Mouse (Mus musculus): ENCODE data around the gene Prkcd. TPM values are rescaled to one million over a fixed set of nuclear protein-coding genes. Genes with fewer than 3 reads are reported as not detected.

Prkcd gene
- polyA plus RNA-seq, 1 experiment from 2014 or later = 36.7 TPM

- 84% methylated on average over 5 of the region's 5 CpGs for WGBS
- peaks cover 67% of the 10 kb centered on the region for H3K36me3 ChIP-seq
Observed at GRCm38 (mm10) chr14:30606817-30607216, 19.2 kb downstream of the Prkcd start.

GRCm38 (mm10) chr14:30597142-30597541 lies 28.9 kb downstream of the Prkcd start:
- no peaks in the 10 kb centered on the region for H3K9me3 ChIP-seq
- H3K9ac ChIP-seq = no peak overlapping the region
- H3K4me2 ChIP-seq = no peak overlapping the region
- no peak for ATAC-seq (ENCODE audit: extremely low read depth, insufficient number of reproducible peaks, low FRiP score, low TSS enrichment)
- no peak overlapping the region for H3K4me3 ChIP-seq
- H3K27me3 ChIP-seq (replicated peaks) = no peaks in the 10 kb centered on the region
- H3K36me3 ChIP-seq = peaks cover 68% of the 10 kb centered on the region
- WGBS = 76% methylated on average over 2 of the region's 2 CpGs
- H3K27ac ChIP-seq (replicated peaks) = no peak overlapping the region
- H3K4me1 ChIP-seq = peaks cover 32% of the 10 kb centered on the region

More at GRCm38 (mm10) chr14:30606817-30607216, 19.2 kb downstream of the Prkcd start:
- no peak overlapping the region for H3K4me2 ChIP-seq
- no peaks in the 10 kb centered on the region for H3K27me3 ChIP-seq (replicated peaks)
- H3K9me3 ChIP-seq = no peaks in the 10 kb centered on the region
- ATAC-seq (ENCODE audit: extremely low read depth, insufficient number of reproducible peaks, low FRiP score, low TSS enrichment) = no peak
- H3K27ac ChIP-seq (replicated peaks) = no peak overlapping the region
- no peak overlapping the region for H3K4me3 ChIP-seq
- H3K4me1 ChIP-seq = peaks cover 14% of the 10 kb centered on the region
- no peak overlapping the region for H3K9ac ChIP-seq

- Histone ChIP-seq H3K4me1 (peaks cover 39% of the 10 kb centered on the region), H3K9me3 (no peaks in the 10 kb centered on the region), H3K9ac (no peak overlapping the region), H3K4me3 (no peak overlapping the region), H3K27me3 (replicated peaks) (no peaks in the 10 kb centered on the region), H3K4me2 (no peak overlapping the region), H3K36me3 (peaks cover 61% of the 10 kb centered on the region), H3K27ac (replicated peaks) (no peak overlapping the region)
- 81% methylated on average over 3 of the region's 3 CpGs for WGBS
- ATAC-seq (ENCODE audit: extremely low read depth, insufficient number of reproducible peaks, low FRiP score, low TSS enrichment) = no peak
Observed at GRCm38 (mm10) chr14:30596407-30596806, 29.6 kb downstream of the Prkcd start.

- Histone ChIP-seq H3K9me3 (no peaks in the 10 kb centered on the region), H3K9ac (no peak overlapping the region), H3K27ac (replicated peaks) (no peak overlapping the region), H3K4me3 (no peak overlapping the region), H3K27me3 (replicated peaks) (no peaks in the 10 kb centered on the region), H3K4me1 (peaks cover 42% of the 10 kb centered on the region), H3K36me3 (peaks cover 54% of the 10 kb centered on the region), H3K4me2 (no peak overlapping the region)
- 81% methylated on average over 8 of the region's 8 CpGs for WGBS
- no peak for ATAC-seq (ENCODE audit: extremely low read depth, insufficient number of reproducible peaks, low FRiP score, low TSS enrichment)
Observed at GRCm38 (mm10) chr14:30595576-30596313, 30.3 kb downstream of the Prkcd start.

GRCm38 (mm10) chr14:30594092-30594695 lies 31.8 kb downstream of the Prkcd start:
- no peaks in the 10 kb centered on the region for H3K9me3 ChIP-seq
- peaks cover 42% of the 10 kb centered on the region for H3K4me1 ChIP-seq
- H3K27ac ChIP-seq (replicated peaks) = peak overlapping the region; percentile 94
- peaks cover 39% of the 10 kb centered on the region for H3K36me3 ChIP-seq
- H3K27me3 ChIP-seq (replicated peaks) = no peaks in the 10 kb centered on the region
- peak overlapping the region; percentile 6 for H3K4me2 ChIP-seq
- 50% methylated on average over 7 of the region's 7 CpGs for WGBS
- ATAC-seq (ENCODE audit: extremely low read depth, insufficient number of reproducible peaks, low FRiP score, low TSS enrichment) = peak; percentile 64
- H3K4me3 ChIP-seq = no peak overlapping the region
- H3K9ac ChIP-seq = peak overlapping the region; percentile 64

- Histone ChIP-seq H3K4me3 (no peak overlapping the region), H3K36me3 (peaks cover 32% of the 10 kb centered on the region), H3K27ac (replicated peaks) (peak overlapping the region; percentile 94), H3K9me3 (no peaks in the 10 kb centered on the region), H3K4me1 (peaks cover 42% of the 10 kb centered on the region), H3K4me2 (peak overlapping the region; percentile 6), H3K27me3 (replicated peaks) (no peaks in the 10 kb centered on the region), H3K9ac (peak overlapping the region; percentile 64)
- no peak; the same call in 1 of the 2 replicates for ATAC-seq (ENCODE audit: extremely low read depth, insufficient number of reproducible peaks, low FRiP score, low TSS enrichment)
- WGBS = 37% methylated on average over 11 of the region's 11 CpGs
Observed at GRCm38 (mm10) chr14:30593279-30594091, 32.5 kb downstream of the Prkcd start.

- no peak overlapping the region for H3K27ac ChIP-seq (replicated peaks)
- no peak for ATAC-seq (ENCODE audit: extremely low read depth, insufficient number of reproducible peaks, low FRiP score, low TSS enrichment)
Observed at GRCm38 (mm10) chr14:30591417-30591816, 34.6 kb downstream of the Prkcd start.

GRCm38 (mm10) chr14:30590918-30591317 lies 35.1 kb downstream of the Prkcd start:
- Histone ChIP-seq H3K4me1 (peaks cover 54% of the 10 kb centered on the region), H3K9me3 (no peaks in the 10 kb centered on the region), H3K27ac (replicated peaks) (no peak overlapping the region), H3K4me3 (no peak overlapping the region), H3K27me3 (replicated peaks) (no peaks in the 10 kb centered on the region), H3K4me2 (no peak overlapping the region), H3K36me3 (peaks cover 10% of the 10 kb centered on the region), H3K9ac (no peak overlapping the region)
- no peak for ATAC-seq (ENCODE audit: extremely low read depth, insufficient number of reproducible peaks, low FRiP score, low TSS enrichment)
- 72% methylated on average over 7 of the region's 7 CpGs for WGBS

More at GRCm38 (mm10) chr14:30591417-30591816, 34.6 kb downstream of the Prkcd start:
- Histone ChIP-seq H3K4me1 (peaks cover 54% of the 10 kb centered on the region), H3K36me3 (peaks cover 13% of the 10 kb centered on the region), H3K4me3 (no peak overlapping the region), H3K9ac (0 out of 2 replicates have a peak overlapping the region, but pooled peaks have one; percentile 42), H3K27me3 (replicated peaks) (no peaks in the 10 kb centered on the region), H3K9me3 (no peaks in the 10 kb centered on the region), H3K4me2 (peak overlapping the region; percentile 47)
- 8% methylated on average over 6 of the region's 6 CpGs for WGBS

- 67% methylated on average over 11 of the region's 11 CpGs for WGBS
- H3K4me1 ChIP-seq = peaks cover 58% of the 10 kb centered on the region
- no peak overlapping the region for H3K4me3 ChIP-seq
Observed at GRCm38 (mm10) chr14:30590041-30590645, 35.9 kb downstream of the Prkcd start.

GRCm38 (mm10) chr14:30586780-30587461 lies 39.1 kb downstream of the Prkcd start:
- no peak for ATAC-seq (ENCODE audit: extremely low read depth, insufficient number of reproducible peaks, low FRiP score, low TSS enrichment)
- Histone ChIP-seq H3K4me2 (no peak overlapping the region), H3K36me3 (no peaks in the 10 kb centered on the region), H3K4me3 (no peak overlapping the region), H3K9ac (no peak overlapping the region), H3K4me1 (peaks cover 42% of the 10 kb centered on the region), H3K27me3 (replicated peaks) (no peaks in the 10 kb centered on the region), H3K9me3 (no peaks in the 10 kb centered on the region), H3K27ac (replicated peaks) (peak overlapping the region; percentile 26)
- WGBS = 34% methylated on average over 7 of the region's 7 CpGs

More at GRCm38 (mm10) chr14:30590041-30590645, 35.9 kb downstream of the Prkcd start:
- no peak overlapping the region for H3K27ac ChIP-seq (replicated peaks)
- H3K4me2 ChIP-seq = no peak overlapping the region
- peaks cover 4% of the 10 kb centered on the region; the same call in 1 of the 2 replicates for H3K36me3 ChIP-seq
- ATAC-seq (ENCODE audit: extremely low read depth, insufficient number of reproducible peaks, low FRiP score, low TSS enrichment) = no peak
- no peaks in the 10 kb centered on the region for H3K27me3 ChIP-seq (replicated peaks)
- H3K9me3 ChIP-seq = no peaks in the 10 kb centered on the region
- no peak overlapping the region for H3K9ac ChIP-seq
